Mouse (Mus musculus) neural tube, embryonic 11.5 days (tissue): Measurements from ENCODE around the gene Gm20431. TPM values are rescaled to one million over a fixed set of nuclear protein-coding genes. Genes with fewer than 3 reads are reported as not detected.

Experiments
- ATAC-seq: fragments of 200-750 bp; cut with Nextera tagmentation; 2 replicates; pipeline ENCODE4 v1.8.0; 2017; ENCODE audit warnings: moderate number of reproducible peaks, mild to moderate bottlenecking, moderate TSS enrichment, moderate library complexity; ENCODE audit not compliant: insufficient read depth, low FRiP score, low TSS enrichment
- DNase-seq: peaks from one replicate; pipeline ENCODE4 v3.0.0-alpha.2; 2015; ENCODE audit warnings: low spot score
- H3K27ac ChIP-seq: fragments of 300-500 bp; sonication (generic); 2 replicates; pipeline ENCODE4 v1.5.1; 2014; ENCODE audit warnings: low read depth, mild to moderate bottlenecking, low read length
- H3K27me3 ChIP-seq: fragments of 300-500 bp; sonication (generic); 2 replicates; pipeline ENCODE4 v1.6.1; 2014; ENCODE audit warnings: mild to moderate bottlenecking, low read length, mixed read lengths; ENCODE audit not compliant: control insufficient read depth, insufficient read depth
- H3K36me3 ChIP-seq: fragments of 300-500 bp; sonication (generic); 2 replicates; pipeline ENCODE4 v1.6.1; 2014; ENCODE audit warnings: mild to moderate bottlenecking, low read length, moderate library complexity, mixed read lengths; ENCODE audit not compliant: control insufficient read depth, insufficient read depth
- H3K4me1 ChIP-seq: fragments of 300-500 bp; sonication (generic); 2 replicates; pipeline ENCODE4 v1.6.1; 2014; ENCODE audit warnings: low read length, mixed read lengths; ENCODE audit not compliant: control insufficient read depth, insufficient read depth
- H3K4me2 ChIP-seq: fragments of 300-500 bp; sonication (generic); 2 replicates; pipeline ENCODE4 v1.6.1; 2014; ENCODE audit warnings: low read depth, mild to moderate bottlenecking, moderate library complexity
- H3K4me3 ChIP-seq: fragments of 300-500 bp; sonication (generic); 2 replicates; pipeline ENCODE4 v1.5.1; 2014; ENCODE audit warnings: low read depth, low read length
- H3K9ac ChIP-seq: fragments of 300-500 bp; sonication (generic); 2 replicates; pipeline ENCODE4 v1.6.1; 2014; ENCODE audit warnings: mild to moderate bottlenecking, low read length
- H3K9me3 ChIP-seq: fragments of 300-500 bp; sonication (generic); 2 replicates; pipeline ENCODE4 v1.6.1; 2016; ENCODE audit warnings: low read length; ENCODE audit not compliant: control insufficient read depth
- WGBS: fragments of 180-500 bp; shearing (Covaris S2); extraction: QIAGEN DNeasy Blood & Tissue Kit; methylation state at CpG from one replicate; pipeline ENCODE4 v1.1.7; 2014; 5-methylcytosine and 5-hydroxymethylcytosine counted together
- polyA plus RNA-seq: library from polyadenylated mRNA; unstranded; fragments of >200 nt; fragmentation: Nextera tagmentation; extraction: Ambion mirVana; gene quantifications from 2 replicates; pipeline ENCODE4 v1.2.1, GENCODE M21; 2014

Gm20431 gene
- polyA plus RNA-seq, 1 experiment from 2014 or later, result not detected

DNA sequence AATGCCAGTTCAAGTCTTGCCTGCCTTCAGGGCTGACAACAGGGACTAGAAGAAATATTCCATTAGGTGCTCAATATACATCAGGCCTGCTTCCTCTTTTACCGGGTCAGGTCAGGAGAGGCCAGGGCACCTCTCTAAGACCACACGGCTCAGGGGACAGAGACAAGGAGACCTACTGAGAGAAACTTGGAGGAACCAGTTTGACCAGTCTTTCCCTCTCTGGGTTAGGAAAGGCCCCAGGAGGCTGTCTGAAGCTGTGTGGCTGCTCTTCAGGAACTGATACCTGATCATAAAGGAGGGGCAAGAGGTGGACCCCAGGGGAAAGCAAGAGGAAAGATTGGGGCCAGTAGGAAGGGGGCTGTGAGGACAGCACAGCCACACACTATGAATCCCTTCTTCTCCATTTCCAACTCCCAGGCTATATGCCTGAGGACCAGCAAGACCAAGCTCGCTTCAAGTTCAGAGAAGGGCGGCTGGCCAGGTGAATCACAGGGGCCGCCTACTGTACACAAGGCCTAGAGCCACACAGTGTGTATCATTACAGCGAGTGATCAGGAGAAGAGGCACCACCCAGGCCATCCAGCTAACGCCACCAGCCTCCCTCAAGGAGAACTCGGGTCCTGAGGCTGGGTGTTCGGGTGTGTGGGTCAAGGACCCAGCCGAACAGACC is 2.0 kb downstream of the Gm20431 start:
- no peaks in the 10 kb centered on the region for H3K27me3 ChIP-seq
- no peaks in the 10 kb centered on the region for H3K36me3 ChIP-seq
- no peak overlapping the region for H3K27ac ChIP-seq
- H3K9me3 ChIP-seq, result no peaks in the 10 kb centered on the region
- DNase-seq (no peak), ATAC-seq (no peak)
- peak overlapping the region; percentile 95; the same call in 1 of the 2 replicates for H3K4me2 ChIP-seq
- H3K9ac ChIP-seq, result no peak overlapping the region
- peaks cover 14% of the 10 kb centered on the region; the same call in 1 of the 2 replicates for H3K4me1 ChIP-seq
- WGBS, result 71% methylated on average over 10 of the region's 10 CpGs
- H3K4me3 ChIP-seq, result peak overlapping the region; percentile 81; the same call in 1 of the 2 replicates

DNA sequence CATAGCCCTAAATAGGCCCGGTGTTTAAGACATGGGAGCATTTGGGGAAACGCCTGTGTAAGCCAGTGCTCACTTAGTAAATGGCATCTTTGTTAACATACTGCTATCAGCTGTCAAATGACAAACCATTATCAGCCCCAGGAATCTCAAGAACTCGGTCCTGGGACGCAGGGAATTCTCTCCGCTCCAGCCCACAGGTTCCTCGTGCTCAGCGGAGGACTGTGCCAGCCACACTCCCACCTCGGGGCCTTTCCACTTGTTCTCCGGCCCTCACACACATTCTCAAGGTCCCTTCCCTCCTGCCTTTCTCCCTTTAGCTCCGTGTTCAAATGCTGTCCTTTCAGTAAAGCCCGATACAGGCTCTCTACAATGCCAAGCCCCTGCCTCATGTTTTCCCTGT is 2.6 kb downstream of the Gm20431 start:
- H3K4me1 ChIP-seq, result peaks cover 14% of the 10 kb centered on the region; the same call in 1 of the 2 replicates
- 81% methylated on average over 11 of the region's 11 CpGs for WGBS
- no peak overlapping the region for H3K4me3 ChIP-seq
- DNase-seq (no peak), ATAC-seq (no peak)
- H3K9me3 ChIP-seq, result no peaks in the 10 kb centered on the region
- no peak overlapping the region for H3K9ac ChIP-seq
- H3K36me3 ChIP-seq, result no peaks in the 10 kb centered on the region
- H3K27ac ChIP-seq, result no peak overlapping the region
- H3K4me2 ChIP-seq, result no peak overlapping the region
- no peaks in the 10 kb centered on the region for H3K27me3 ChIP-seq

DNA sequence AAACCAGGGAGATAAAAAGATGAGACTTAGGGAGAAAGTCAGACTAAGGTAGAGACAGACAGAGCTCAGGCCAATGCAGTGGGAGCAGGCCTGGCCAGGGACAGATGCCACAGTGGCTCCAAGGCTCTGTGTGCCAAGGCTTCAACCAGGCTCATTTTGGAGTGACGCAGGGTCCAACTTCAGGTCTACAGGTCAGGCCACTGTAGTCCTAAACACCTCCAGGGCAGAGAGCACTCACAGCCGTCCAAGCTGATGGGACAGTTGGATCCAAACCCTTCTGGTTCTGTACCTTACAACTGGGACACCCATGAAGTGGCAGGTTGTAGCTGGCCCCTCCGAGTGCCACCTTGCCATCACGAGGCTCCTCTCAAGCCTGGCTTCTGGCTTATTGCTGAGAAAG is 3.3 kb downstream of the Gm20431 start:
- H3K4me1 ChIP-seq, result peaks cover 14% of the 10 kb centered on the region; the same call in 1 of the 2 replicates
- H3K9ac ChIP-seq, result no peak overlapping the region
- ATAC-seq (no peak), DNase-seq (no peak)
- H3K27me3 ChIP-seq, result no peaks in the 10 kb centered on the region
- H3K27ac ChIP-seq, result no peak overlapping the region
- H3K4me2 ChIP-seq, result no peak overlapping the region
- H3K36me3 ChIP-seq, result no peaks in the 10 kb centered on the region
- no peak overlapping the region for H3K4me3 ChIP-seq
- no peaks in the 10 kb centered on the region for H3K9me3 ChIP-seq
- 94% methylated on average over 4 of the region's 4 CpGs for WGBS

DNA sequence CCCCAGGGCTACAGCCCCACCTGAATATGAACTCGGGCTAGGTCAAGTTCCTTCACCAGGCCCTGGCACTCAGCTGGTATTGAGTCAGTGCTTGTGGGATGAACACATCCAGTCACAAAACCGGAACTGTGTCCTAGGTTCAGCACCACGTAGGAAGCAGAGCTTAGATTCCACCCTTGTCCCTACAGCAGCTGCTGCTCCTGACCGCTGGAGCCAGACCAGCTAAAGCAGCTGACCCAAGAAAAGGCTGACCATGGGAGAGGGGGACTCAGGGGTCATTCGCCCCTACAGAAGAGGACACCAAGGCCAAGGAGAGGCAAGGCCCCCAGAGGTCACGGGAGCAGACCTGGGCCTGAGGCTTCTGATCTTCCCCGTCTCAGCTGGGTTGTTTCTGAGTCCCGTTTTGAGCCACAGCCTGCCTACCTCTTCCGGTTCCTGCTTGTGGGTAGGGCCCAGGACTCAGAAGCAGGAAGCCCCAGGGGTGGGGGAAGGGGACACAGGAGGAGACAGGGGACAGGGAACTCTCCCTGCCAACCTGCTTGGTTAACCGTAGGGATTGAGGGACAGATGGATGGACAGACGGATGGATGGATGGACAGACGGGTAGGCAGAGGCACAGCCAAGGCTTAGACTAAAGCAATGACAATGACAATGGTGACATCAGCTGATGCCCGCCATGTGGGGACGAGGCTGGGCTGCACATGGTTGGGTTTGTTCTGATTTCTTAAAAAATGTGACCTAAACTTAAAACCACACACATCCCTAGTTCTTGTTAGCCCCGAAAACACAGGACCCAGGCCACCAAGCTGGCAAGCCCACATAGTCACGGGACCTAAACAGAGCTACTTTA is 4.4 kb downstream of the Gm20431 start:
- DNase-seq (no peak), ATAC-seq (no peak)
- no peak overlapping the region for H3K4me2 ChIP-seq
- H3K27ac ChIP-seq, result no peak overlapping the region
- WGBS, result 86% methylated on average over 16 of the region's 16 CpGs
- no peaks in the 10 kb centered on the region for H3K27me3 ChIP-seq
- H3K4me3 ChIP-seq, result no peak overlapping the region
- H3K36me3 ChIP-seq, result no peaks in the 10 kb centered on the region
- H3K9ac ChIP-seq, result no peak overlapping the region
- no peaks in the 10 kb centered on the region for H3K9me3 ChIP-seq
- H3K4me1 ChIP-seq, result peaks cover 14% of the 10 kb centered on the region; the same call in 1 of the 2 replicates

DNA sequence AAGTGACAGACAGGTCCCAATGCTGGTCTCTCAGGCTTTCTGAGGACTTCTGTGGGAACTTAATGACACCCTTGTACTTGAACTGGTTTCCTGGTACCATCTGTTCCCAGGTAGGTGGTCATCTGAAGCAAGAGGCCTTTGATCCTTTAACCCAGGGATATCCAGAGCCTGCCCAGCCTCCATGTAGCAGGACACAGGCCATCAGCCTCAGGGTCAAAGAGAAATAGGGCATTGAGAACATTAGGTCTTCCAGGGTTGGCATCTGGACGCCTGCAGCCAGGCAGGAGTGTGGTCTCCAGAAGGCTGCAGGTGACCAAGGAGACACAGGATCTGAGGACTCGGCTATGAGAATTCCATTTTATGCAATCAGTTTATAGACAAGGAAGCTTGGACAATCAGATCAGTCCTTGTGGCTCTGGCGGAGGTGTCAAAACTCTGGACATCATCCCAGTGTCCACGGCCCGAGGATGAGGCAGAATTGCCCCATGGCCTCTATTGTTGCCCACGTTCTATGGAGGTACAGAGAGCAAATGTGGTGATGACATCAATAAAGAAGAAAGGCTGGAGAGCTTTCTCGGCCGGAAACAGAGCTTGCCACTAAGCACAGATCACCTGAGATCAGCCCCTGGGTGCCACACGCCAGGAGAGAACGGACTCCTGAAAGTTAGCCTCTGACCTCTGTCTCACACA is 6.2 kb downstream of the Gm20431 start:
- H3K27me3 ChIP-seq, result no peaks in the 10 kb centered on the region

DNA sequence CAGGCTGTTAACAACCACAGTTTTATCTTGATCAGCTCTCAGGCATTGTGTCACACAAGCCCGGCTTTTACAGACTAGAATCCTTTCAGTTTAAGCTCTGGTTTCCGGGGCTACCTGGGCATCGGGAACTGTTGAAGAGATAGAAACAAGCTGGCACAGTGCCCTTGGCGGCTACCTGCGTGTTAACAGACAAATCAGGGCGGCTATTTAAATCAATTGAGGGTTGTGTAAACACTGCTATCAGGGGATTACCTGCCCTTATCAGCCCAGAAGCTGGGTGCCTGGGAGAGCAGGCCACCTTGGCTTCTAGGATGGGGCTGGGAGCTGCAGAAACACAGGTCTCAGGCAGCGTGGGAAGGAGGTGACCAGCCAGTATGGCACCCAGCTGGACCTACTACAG is 8.6 kb downstream of the Gm20431 start:
- H3K27ac ChIP-seq, result no peak overlapping the region
- 91% methylated on average over 7 of the region's 7 CpGs for WGBS
- H3K4me1 ChIP-seq, result no peaks in the 10 kb centered on the region
- no peak overlapping the region for H3K4me2 ChIP-seq
- no peaks in the 10 kb centered on the region for H3K36me3 ChIP-seq
- no peak overlapping the region for H3K4me3 ChIP-seq
- H3K9me3 ChIP-seq, result no peaks in the 10 kb centered on the region
- no peak overlapping the region for H3K9ac ChIP-seq
- ATAC-seq (no peak), DNase-seq (no peak)
- H3K27me3 ChIP-seq, result no peaks in the 10 kb centered on the region

More for the DNA sequence above, 6.2 kb downstream of the Gm20431 start:
- no peak for DNase-seq
- H3K27ac ChIP-seq, result no peak overlapping the region
- no peaks in the 10 kb centered on the region for H3K9me3 ChIP-seq
- whole genome bisulfite sequencing, result 84% methylated on average over 10 of the region's 10 CpGs
- H3K4me2 ChIP-seq, result no peak overlapping the region
- H3K36me3 ChIP-seq, result no peaks in the 10 kb centered on the region
- H3K4me1 ChIP-seq, result peaks cover 7% of the 10 kb centered on the region; the same call in 1 of the 2 replicates
- no peak overlapping the region for H3K9ac ChIP-seq
- no peak for ATAC-seq
- no peak overlapping the region for H3K4me3 ChIP-seq

DNA sequence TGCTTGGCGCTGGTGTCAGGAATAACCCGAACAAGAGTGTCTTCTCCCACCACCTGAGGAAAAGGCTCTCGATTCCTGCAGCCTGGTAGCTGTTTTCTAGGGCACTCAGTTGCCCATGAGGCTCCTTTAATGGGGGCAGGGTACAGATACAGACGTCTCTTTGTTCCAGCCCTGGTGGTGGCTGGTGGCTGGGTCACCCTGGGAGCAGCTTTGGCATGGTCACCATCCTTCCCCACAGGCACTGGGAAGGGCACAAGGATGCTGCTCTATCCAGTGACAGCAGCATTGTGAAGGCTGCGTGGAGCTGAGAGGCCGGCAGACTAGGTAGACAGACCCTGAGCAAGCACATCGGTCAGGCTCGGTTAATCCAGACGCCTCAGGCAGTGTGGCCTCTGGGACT is 9.7 kb downstream of the Gm20431 start:
- no peaks in the 10 kb centered on the region for H3K27me3 ChIP-seq

DNA sequence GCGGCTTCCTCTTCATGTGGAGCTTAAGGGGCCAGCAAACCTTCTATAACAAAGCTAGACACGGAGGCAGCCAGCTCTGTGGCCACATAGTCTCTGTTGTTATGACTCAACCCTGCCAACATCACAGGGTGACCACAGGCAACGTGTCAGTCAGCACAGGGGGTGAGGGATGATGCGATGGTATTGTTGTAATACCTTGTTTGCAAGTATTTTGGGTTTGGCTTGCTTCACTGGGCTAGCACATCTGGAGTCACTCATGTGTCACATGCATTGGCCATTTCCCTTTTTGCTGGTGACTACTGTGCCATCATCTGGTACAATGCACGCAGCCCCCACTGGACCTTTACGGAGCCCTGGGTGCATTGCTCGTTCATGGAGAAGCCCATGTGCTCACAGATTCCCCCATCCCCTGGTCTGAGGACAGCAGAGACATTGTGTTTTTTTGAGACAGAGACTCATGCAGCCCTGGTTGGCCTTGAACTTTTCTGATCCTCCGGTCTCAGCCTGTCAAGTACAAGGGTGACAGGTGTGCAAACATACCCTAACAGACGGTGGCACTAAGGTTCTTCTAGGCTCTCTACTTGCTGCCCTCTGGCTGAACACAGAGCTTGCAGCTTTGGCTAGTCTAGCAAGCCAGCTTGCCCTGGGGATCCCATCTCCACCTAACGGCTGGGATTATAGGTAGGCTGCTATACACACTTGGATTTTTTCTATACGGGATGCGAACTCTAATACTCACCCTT is 11.8 kb downstream of the Gm20431 start:
- Histone ChIP-seq H3K27ac (no peak overlapping the region), H3K9ac (no peak overlapping the region), H3K4me2 (no peak overlapping the region), H3K9me3 (no peaks in the 10 kb centered on the region), H3K36me3 (0 out of 2 replicates have a peak, but pooled peaks cover 2% of the 10 kb centered on the region), H3K4me1 (no peaks in the 10 kb centered on the region), H3K4me3 (no peak overlapping the region), H3K27me3 (no peaks in the 10 kb centered on the region)
- no peak for ATAC-seq
- 88% methylated on average over 12 of the region's 12 CpGs for WGBS
- DNase-seq, result no peak

More for the DNA sequence above, 9.7 kb downstream of the Gm20431 start:
- no peak for DNase-seq
- H3K9me3 ChIP-seq, result no peaks in the 10 kb centered on the region
- H3K4me3 ChIP-seq, result no peak overlapping the region
- no peak for ATAC-seq
- H3K36me3 ChIP-seq, result no peaks in the 10 kb centered on the region
- no peaks in the 10 kb centered on the region for H3K4me1 ChIP-seq
- no peak overlapping the region for H3K9ac ChIP-seq
- no peak overlapping the region for H3K4me2 ChIP-seq
- 87% methylated on average over 9 of the region's 9 CpGs for WGBS
- H3K27ac ChIP-seq, result no peak overlapping the region
